Mouse (Mus musculus) hindbrain, postnatal 0 days (tissue): ENCODE results near the gene Tanc1. TPM values are rescaled to one million over a fixed set of nuclear protein-coding genes. Genes with fewer than 3 reads are reported as not detected.

Experiments used
- ATAC-seq: fragments of 200-750 bp; cut with Nextera tagmentation; 2 replicates; pipeline ENCODE4 v1.8.0; 2017; ENCODE audit warnings: mild to moderate bottlenecking, moderate TSS enrichment, moderate library complexity
- DNase-seq: peaks from one replicate; pipeline ENCODE4 v3.0.0-alpha.2; 2015; ENCODE audit warnings: low spot score
- H3K27ac ChIP-seq: fragments of 300-500 bp; sonication (generic); 2 replicates; pipeline ENCODE4 v1.5.1; 2014; ENCODE audit warnings: mild to moderate bottlenecking
- H3K27me3 ChIP-seq: fragments of 300-500 bp; sonication (generic); 2 replicates; pipeline ENCODE4 v1.6.1; 2014; ENCODE audit warnings: low read length, mixed read lengths; ENCODE audit not compliant: insufficient read depth
- H3K36me3 ChIP-seq: fragments of 300-500 bp; sonication (generic); 2 replicates; pipeline ENCODE4 v1.6.1; 2014; ENCODE audit warnings: low read length, mixed read lengths; ENCODE audit not compliant: insufficient read depth
- H3K4me1 ChIP-seq: fragments of 300-500 bp; sonication (generic); 2 replicates; pipeline ENCODE4 v1.6.1; 2014; ENCODE audit warnings: antibody characterized with exemption, low read length, mixed read lengths; ENCODE audit not compliant: insufficient read depth
- H3K4me2 ChIP-seq: fragments of 300-500 bp; sonication (generic); 2 replicates; pipeline ENCODE4 v1.6.1; 2014; ENCODE audit warnings: low read depth, mild to moderate bottlenecking, low read length, moderate library complexity, mixed read lengths
- H3K4me3 ChIP-seq: fragments of 300-500 bp; sonication (generic); 2 replicates; pipeline ENCODE4 v1.5.1; 2014; ENCODE audit warnings: low read length
- H3K9ac ChIP-seq: fragments of 300-500 bp; sonication (generic); replicated peaks from 2 replicates; pipeline ENCODE4 v1.6.1; 2014; ENCODE audit warnings: mild to moderate bottlenecking, low read length, moderate library complexity, mixed read lengths
- H3K9me3 ChIP-seq: fragments of 300-500 bp; sonication (generic); 2 replicates; pipeline ENCODE4 v1.6.1; 2016; ENCODE audit warnings: low read length, mixed read lengths
- CTCF ChIP-seq: IDR thresholded peaks from 2 replicates; pipeline ENCODE4 v1.5.1; 2016; ENCODE audit warnings: antibody characterized with exemption, control low read depth, low read depth
- WGBS: fragments of 180-500 bp; shearing (Covaris S2); extraction: QIAGEN DNeasy Blood & Tissue Kit; methylation state at CpG from one replicate; pipeline ENCODE4 v1.1.7; 2014; 5-methylcytosine and 5-hydroxymethylcytosine counted together
- polyA plus RNA-seq: library from polyadenylated mRNA; unstranded; fragments of >200 nt; fragmentation: Nextera tagmentation; extraction: Ambion mirVana; gene quantifications from 2 replicates; pipeline ENCODE4 v1.2.1, GENCODE M21; 2015
- total RNA-seq: library from RNA; depleted of rRNA; stranded (reverse); fragments of >200 nt; gene quantifications from 2 replicates; pipeline ENCODE4 v1.2.3, GENCODE M21; 2014; rRNA removed

The Tanc1 gene
- total and polyA plus RNA-seq, 2 experiments from 2014 or later: 4.2 to 12.1 TPM

GRCm38 (mm10) chr2:59882742-59883281 is 271.0 kb downstream of the Tanc1 start:
- DNase-seq: no peak
- no peaks in the 10 kb centered on the region for H3K9me3 ChIP-seq
- H3K27me3 ChIP-seq: no peaks in the 10 kb centered on the region
- no peaks in the 10 kb centered on the region for H3K36me3 ChIP-seq
- H3K27ac ChIP-seq: no peak overlapping the region
- WGBS: 65% methylated on average over 8 of the region's 8 CpGs
- peak; percentile 34 for ATAC-seq
- H3K9ac ChIP-seq: 0 out of 2 replicates have a peak overlapping the region, but pooled peaks have one; percentile 57
- peak overlapping the region; percentile 65 for H3K4me3 ChIP-seq
- H3K4me1 ChIP-seq: no peaks in the 10 kb centered on the region
- peak overlapping the region; percentile 77 for H3K4me2 ChIP-seq
- no peak for TF ChIP-seq CTCF

GRCm38 (mm10) chr2:59889699-59890098 is 277.9 kb downstream of the Tanc1 start:
- DNase-seq (no peak), ATAC-seq (no peak)
- Histone ChIP-seq H3K9me3 (no peaks in the 10 kb centered on the region), H3K4me2 (no peak overlapping the region), H3K4me3 (no peak overlapping the region), H3K27me3 (no peaks in the 10 kb centered on the region), H3K36me3 (no peaks in the 10 kb centered on the region), H3K4me1 (no peaks in the 10 kb centered on the region), H3K27ac (no peak overlapping the region), H3K9ac (no peak overlapping the region)
- WGBS: 86% methylated on average over 6 of the region's 6 CpGs
- no peak for TF ChIP-seq CTCF

Other genes starting within 250 kb of the Tanc1 start
- 6.8 TPM in 1 of 2 replicates, not detected in the other for gene Dapl1, start 127.4 kb upstream of the Tanc1 start, total RNA-seq
- gene Dapl1, start 127.4 kb upstream of the Tanc1 start, polyA plus RNA-seq: 5.6 and 5.9 TPM in 2 replicates